Mouse (Mus musculus) C2C12 (cell line): ENCODE measurements around the gene Sun1.

Experiments
- CEBPB ChIP-seq: IDR thresholded peaks from one replicate; pipeline ENCODE4 v1.6.1; 2011; ENCODE audit warnings: low read depth, mild to moderate bottlenecking, control low read depth, moderate library complexity
- CTCF ChIP-seq: IDR thresholded peaks from one replicate; pipeline ENCODE4 v1.5.1; 2011; ENCODE audit not compliant: control insufficient read depth, insufficient read depth, insufficient read length
- FOSL1 ChIP-seq: IDR thresholded peaks from one replicate; pipeline ENCODE4 v1.8.0; 2011; ENCODE audit warnings: mild to moderate bottlenecking, low read length; ENCODE audit not compliant: poor library complexity, insufficient read depth, severe bottlenecking
- MAX ChIP-seq: IDR thresholded peaks from one replicate; pipeline ENCODE4 v1.6.1; 2011; ENCODE audit warnings: mild to moderate bottlenecking, control low read depth
- MYOD1 ChIP-seq: IDR thresholded peaks from one replicate; pipeline ENCODE4 v1.6.1; 2011; ENCODE audit warnings: low read depth; ENCODE audit not compliant: control insufficient read depth, insufficient read length
- MYOG ChIP-seq: IDR thresholded peaks from one replicate; pipeline ENCODE4 v1.6.1; 2011; ENCODE audit not compliant: control insufficient read depth, insufficient read length; ENCODE audit errors: extremely low read depth
- USF1 ChIP-seq: IDR thresholded peaks from one replicate; pipeline ENCODE4 v1.6.1; 2011; ENCODE audit warnings: low read depth, mild to moderate bottlenecking, control low read depth, moderate library complexity

DNA sequence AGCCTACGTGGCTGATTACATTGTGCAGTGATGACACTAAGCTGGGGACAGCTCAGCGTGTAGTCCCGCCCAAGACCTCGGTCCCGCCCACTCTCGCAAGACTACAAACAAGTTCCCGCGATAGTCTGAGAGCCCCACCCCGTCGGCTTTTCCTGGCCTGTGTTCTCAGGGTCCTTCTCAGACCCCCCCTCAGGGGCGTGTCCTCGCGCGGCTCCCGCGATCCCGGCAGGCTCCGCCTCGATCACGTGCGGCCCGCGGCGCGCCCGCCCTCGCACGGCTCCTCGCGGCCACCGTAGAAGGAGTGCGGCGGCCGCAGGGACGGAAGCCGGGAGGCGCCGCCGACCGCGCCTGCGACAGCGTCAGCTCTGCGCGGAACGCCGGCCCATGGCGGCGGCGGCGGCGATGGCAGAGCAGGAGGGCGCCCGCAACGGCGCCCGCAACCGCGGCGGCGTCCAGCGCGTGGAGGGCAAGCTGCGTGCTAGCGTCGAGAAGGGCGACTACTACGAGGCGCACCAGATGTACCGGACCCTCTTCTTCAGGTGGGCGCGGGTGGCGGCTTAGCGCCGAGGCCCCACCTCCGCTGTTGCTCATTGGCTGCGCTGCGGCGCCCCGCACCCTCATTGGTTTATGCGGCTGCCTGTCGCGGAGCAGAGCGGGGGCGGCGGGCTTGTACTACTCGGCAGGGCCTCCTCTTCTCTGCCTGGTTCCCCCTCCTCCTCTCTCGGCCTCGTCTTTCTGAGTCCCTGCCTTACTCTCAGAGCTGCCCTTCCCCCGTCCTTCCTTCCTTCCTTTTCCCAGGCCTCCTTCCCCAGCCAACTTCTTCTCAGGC is 51.9 kb downstream of the Sun1 start, which contains the start of gene Get4:
- TF ChIP-seq CTCF (no peak), CEBPB (no peak), MYOD1 (no peak), MYOG (no peak), MAX (peak; percentile 75), USF1 (peak; percentile 89), FOSL1 (no peak)
